19 mouse cellular contexts compared by ENCODE assay signal in the genomic region with DNA sequence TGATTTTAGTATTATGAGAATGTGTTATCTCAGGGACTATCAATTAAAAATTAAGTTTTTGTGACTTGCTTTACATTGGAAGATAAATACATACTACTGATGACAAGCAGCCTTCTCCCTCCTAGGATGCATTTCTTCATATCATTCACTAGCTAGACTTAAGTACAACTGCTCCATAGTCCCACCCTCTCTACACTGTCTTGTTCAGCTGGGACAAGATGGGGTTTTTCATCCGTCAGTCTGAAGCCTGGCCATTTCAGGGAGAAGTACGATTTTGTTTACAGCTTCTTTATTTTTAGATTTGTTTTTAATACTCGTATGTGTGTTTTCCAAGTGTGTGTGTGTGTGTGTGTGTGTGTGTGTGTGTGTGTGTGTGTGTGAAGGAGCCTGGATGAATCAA. TPM values are rescaled to one million over a fixed set of nuclear protein-coding genes. Genes with fewer than 3 reads are reported as not detected.
DNase-seq lines count a peak whose midpoint lies in the region; ATAC-seq and TF ChIP-seq lines count a peak whose summit lies in the region.
"Had no signal": no experiment of that assay in that cellular context is flagged by ENCODE, and none has a peak within 500 bp of the region (broad histone marks: within the 10 kb centered on the region; RNA-seq: fewer than 3 reads in every experiment).

No protein-coding gene starts in this region.

- no peak overlapping the region for H3K4me2 ChIP-seq in lung, embryonic 16.5 days (ENCODE audit: low read depth, low read length)
- H3K4me2 ChIP-seq in lung, postnatal 0 days (replicated peaks; ENCODE audit: low read depth, low read length): no peak overlapping the region

- DNase-seq in lung, adult 18-20 months: no peak
- DNase-seq in lung, postnatal 0 days (ENCODE audit: low spot score): peak; percentile 39
- DNase-seq in lung, adult 2 months: no peak
- DNase-seq: adrenal gland, adult 2 months; adrenal gland, adult 8-10 months; adrenal gland, postnatal 10 days; adrenal gland, postnatal 14 days; adrenal gland, postnatal 25 days; adrenal gland, postnatal 36 days; B cell, adult 2 months; cerebellum, adult 11 months; cerebellum, adult 11-12 months; cerebellum, adult 18-20 months had no signal

- H3K27ac ChIP-seq in lung, embryonic 16.5 days (ENCODE audit: low read length): no peak overlapping the region
- no peak overlapping the region for H3K27ac ChIP-seq in lung, postnatal 0 days (ENCODE audit: low read length)

- no peaks in the 10 kb centered on the region for H3K27me3 ChIP-seq in lung, embryonic 16.5 days (ENCODE audit: control insufficient read depth, insufficient read depth, low read depth, low read length)
- no peaks in the 10 kb centered on the region for H3K27me3 ChIP-seq in lung, postnatal 0 days (replicated peaks; ENCODE audit: insufficient read depth, low read length)
- H3K27me3 ChIP-seq: CH12.LX, Patski had no signal

- no peak overlapping the region for H3K4me3 ChIP-seq in lung, embryonic 16.5 days (ENCODE audit: low read length)
- no peak overlapping the region for H3K4me3 ChIP-seq in lung, postnatal 0 days (ENCODE audit: low read depth, low read length)
- no peak overlapping the region for H3K4me3 ChIP-seq in lung, adult 2 months (replicated peaks; ENCODE audit: extremely low read depth, low read depth, low read length)

- TF ChIP-seq POLR2A in lung, adult 2 months (IDR thresholded peaks at IDR 0.05; ENCODE audit: borderline replicate concordance, extremely low read depth, low read depth, low read length): no peak

- H3K9ac ChIP-seq in lung, embryonic 16.5 days (ENCODE audit: low read length): no peak overlapping the region
- H3K9ac ChIP-seq in lung, postnatal 0 days (replicated peaks; ENCODE audit: low read depth): no peak overlapping the region

- H3K36me3 ChIP-seq in lung, embryonic 16.5 days (ENCODE audit: control insufficient read depth, insufficient read depth, low read length): no peaks in the 10 kb centered on the region
- no peaks in the 10 kb centered on the region for H3K36me3 ChIP-seq in lung, postnatal 0 days (ENCODE audit: insufficient read depth, low read length)
- H3K36me3 ChIP-seq: G1E had no signal

- 39% methylated on average over 3 of the region's 3 CpGs for WGBS in lung, embryonic 16.5 days
- 49% methylated on average over 3 of the region's 3 CpGs for WGBS in lung, postnatal 0 days
- WGBS in lung, adult 2 months: 52% methylated on average over 3 of the region's 3 CpGs

- ATAC-seq in lung, embryonic 16.5 days (ENCODE audit: low read depth): peak; percentile 61; the same call in 1 of the 2 replicates
- peak; percentile 60 for ATAC-seq in lung, postnatal 0 days
- ATAC-seq: activated CD4-positive, CD25-positive, alpha-beta regulatory T cell, adult 4 months; CD4-positive, CD25-positive, alpha-beta regulatory T cell, adult 4 months; Patski had no signal

- TF ChIP-seq EP300 in lung, postnatal 0 days (IDR thresholded peaks at IDR 0.05): no peak

- no peaks in the 10 kb centered on the region for H3K4me1 ChIP-seq in lung, embryonic 16.5 days (replicated peaks; ENCODE audit: control insufficient read depth, insufficient read depth, low read length)
- H3K4me1 ChIP-seq in lung, postnatal 0 days (ENCODE audit: insufficient read depth, low read depth, low read length): no peaks in the 10 kb centered on the region
- H3K4me1 ChIP-seq in lung, adult 2 months (ENCODE audit: control insufficient read depth, insufficient read depth, low read length): no peaks in the 10 kb centered on the region

- no peak for TF ChIP-seq CTCF in lung, postnatal 0 days (IDR thresholded peaks at IDR 0.05)
- no peak for TF ChIP-seq CTCF in lung, adult 2 months (IDR thresholded peaks at IDR 0.05; ENCODE audit: insufficient read depth, low read length)

- no peaks in the 10 kb centered on the region for H3K9me3 ChIP-seq in lung, embryonic 16.5 days (ENCODE audit: control insufficient read depth, low read length)
- H3K9me3 ChIP-seq in lung, postnatal 0 days (ENCODE audit: low read length): no peaks in the 10 kb centered on the region

RNA-seq across cellular contexts. Expression of a gene that starts 26.0 kb away (rescaled TPM):
- 17.2 and 17.9 TPM in 2 replicates for polyA plus RNA-seq in lung, embryonic 16.5 days (2015; fragmentation: Nextera tagmentation; extraction: Ambion mirVana)
- polyA plus RNA-seq in lung, postnatal 0 days (2015; fragmentation: Nextera tagmentation; extraction: Ambion mirVana): 4.3 and 5.0 TPM in 2 replicates
- polyA plus RNA-seq in lung, adult 2 months (2012; rRNA removed): 5.1 and 6.3 TPM in 2 replicates
- polyA plus RNA-seq: G1E had no signal
